Mouse (Mus musculus): ENCODE data around the gene Wnk4. TPM values are rescaled to one million over a fixed set of nuclear protein-coding genes. Genes with fewer than 3 reads are reported as not detected.

Wnk4 gene
- total RNA-seq, 2 experiments from 2014 or later = 18.5 to 19.8 TPM

GRCm38 (mm10) chr11:101269577-101270116, 9.3 kb downstream of the Wnk4 start:
- DNase-seq = no peak
- intact Hi-C loops (cut with DNase I) = no loop called here

DNA sequence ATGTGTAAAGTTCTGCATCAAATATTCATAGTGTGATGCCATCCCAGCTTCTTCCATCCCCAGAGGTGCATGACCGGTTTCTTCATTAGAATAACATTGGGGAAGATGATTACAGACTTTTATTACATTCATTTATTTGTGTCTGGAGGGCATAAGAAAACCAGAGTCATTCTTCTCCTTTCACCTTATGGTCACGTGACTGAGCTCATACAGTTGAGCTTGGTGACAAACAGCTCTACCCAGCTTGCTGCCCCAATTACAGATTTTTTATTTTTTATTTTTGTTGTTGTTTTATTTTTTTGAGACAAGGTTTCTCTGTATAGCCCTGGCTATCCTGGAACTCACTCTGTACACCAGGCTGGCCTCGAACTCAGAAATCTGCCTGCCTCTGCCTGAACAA, 12.1 kb downstream of the Wnk4 start:
- intact Hi-C loops (cut with DNase I) = no loop called here

DNA sequence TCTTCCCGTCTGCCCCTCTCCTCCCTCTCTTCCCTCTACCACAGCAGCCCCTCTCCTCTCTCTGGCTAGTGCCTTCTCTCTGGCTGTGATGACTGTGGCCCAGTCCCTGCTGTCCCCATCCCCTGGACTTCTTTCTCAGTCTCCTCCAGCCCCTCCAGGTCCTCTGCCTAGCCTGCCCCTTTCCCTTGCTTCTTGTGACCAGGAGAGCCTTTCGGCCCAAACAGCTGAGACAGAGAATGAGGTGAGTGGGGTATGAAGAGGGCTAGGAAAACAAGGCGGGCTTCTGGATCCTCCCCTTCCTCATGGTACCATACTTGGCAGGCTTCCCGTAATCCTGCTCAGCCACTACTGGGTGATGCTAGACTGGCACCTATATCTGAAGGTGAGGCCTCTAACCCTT, 14.9 kb downstream of the Wnk4 start:
- no peak for DNase-seq
- intact Hi-C loops (cut with DNase I) = no loop called here

More for the DNA sequence above, 12.1 kb downstream of the Wnk4 start:
- DNase-seq = no peak

DNA sequence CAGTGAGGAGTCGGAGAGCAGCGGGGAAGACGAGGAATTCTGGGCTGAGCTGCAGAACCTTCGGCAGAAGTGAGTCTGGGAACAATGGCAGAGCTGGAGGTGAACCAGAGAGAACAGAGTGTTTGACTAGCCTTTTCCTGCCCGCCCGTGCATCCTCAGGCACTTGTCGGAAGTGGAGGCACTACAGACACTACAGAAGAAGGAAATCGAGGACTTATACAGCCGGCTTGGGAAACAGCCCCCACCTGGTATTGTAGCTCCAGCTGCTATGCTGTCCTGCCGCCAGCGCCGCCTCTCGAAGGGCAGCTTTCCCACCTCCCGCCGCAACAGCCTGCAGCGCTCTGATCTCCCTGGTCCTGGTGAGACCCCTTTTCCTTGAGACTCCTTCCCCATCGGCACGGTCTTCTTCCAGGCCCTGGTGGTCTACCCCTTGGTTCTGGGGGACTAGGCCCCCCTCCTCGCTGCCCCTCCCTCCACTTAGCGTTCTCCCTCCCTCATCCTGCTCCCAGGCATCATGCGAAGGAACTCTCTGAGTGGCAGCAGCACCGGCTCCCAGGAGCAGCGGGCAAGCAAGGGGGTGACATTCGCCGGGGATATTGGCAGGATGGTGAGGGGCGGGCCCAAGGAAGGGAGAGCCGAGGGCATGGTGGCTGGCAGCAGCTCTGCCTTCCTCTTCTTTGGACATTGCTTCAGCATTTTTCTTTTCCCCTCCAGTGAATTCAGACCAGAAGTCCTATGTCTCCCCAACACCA, 16.1 kb downstream of the Wnk4 start:
- intact Hi-C loops (cut with DNase I) = no loop called here
- no peak for DNase-seq

DNA sequence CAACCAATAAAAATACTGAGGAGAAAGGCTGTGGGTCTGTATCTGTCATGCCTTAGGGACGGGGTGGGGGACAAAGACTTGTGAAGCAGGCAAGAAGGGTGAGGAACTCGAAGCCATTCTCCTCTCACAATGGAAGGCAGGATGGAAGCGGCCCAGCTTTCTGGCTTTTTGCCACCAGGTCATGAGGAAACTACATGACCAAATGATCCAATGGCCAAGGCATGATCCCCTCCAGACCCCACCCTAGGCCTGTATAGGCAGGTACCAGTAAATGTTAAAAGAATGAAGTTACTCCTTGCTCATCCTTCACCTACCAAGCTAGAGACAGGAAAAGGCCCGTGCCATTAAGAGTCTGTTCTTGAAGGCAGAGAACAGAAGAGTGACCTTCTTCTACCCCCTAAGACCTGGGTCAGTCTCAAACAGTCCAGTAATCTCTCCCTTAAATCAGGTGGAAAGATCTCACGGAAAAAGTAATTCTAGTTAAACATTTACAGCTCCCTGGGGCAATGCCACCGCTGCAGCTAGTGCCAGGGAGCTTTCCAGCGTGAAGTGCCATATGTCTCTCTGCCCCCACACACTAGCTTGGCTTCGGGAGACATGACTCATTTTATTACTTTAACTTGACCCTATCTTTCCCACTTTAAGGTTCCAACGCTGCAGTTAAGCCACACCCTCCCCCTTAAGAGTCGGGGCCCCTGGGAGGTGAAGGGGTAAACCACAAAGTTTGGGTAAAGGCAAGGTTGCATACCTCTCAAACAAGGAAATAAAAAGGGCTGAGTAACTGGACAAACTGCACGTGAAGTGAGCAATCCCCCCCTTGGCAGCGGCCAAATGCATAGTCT, 17.2 kb downstream of the Wnk4 start:
- intact Hi-C loops (cut with DNase I) = no loop called here
- no peak for DNase-seq

- intact Hi-C loops (cut with DNase I) = no loop called here
Observed at GRCm38 (mm10) chr11:101278223-101279192, 18.1 kb downstream of the Wnk4 start, which contains the start of the genes Cntd1 and Coa3. Cntd1 (plus strand) TSS chr11:101279012. Coa3 (minus strand) TSS chr11:101279114.

GRCm38 (mm10) chr11:101279193-101279569, 18.8 kb downstream of the Wnk4 start:
- intact Hi-C loops (cut with DNase I) = no loop called here

More at GRCm38 (mm10) chr11:101278223-101279192, 18.1 kb downstream of the Wnk4 start, which contains the start of the genes Cntd1 and Coa3:
- peak; percentile 79 to 84 for DNase-seq

DNA sequence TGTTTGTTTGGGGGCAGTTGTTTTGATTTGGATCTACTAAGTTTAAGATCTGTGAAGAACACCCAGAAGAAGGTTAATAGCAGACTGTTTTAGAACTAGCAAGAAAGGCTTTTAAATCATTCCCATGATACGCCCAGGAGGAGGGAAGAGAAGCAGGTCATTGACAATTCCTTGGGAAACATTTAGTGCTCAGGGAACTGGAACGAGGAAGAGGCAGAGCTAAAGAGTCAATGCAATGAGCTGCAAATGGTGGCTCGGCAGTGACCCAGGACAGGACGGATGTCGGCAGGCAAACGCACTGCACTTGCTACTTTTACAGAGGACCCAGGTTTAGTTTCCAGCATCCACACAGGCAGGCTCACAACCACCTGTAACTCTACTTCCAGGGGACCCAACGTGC, 20.5 kb downstream of the Wnk4 start:
- intact Hi-C loops (cut with DNase I) = no loop called here

More at GRCm38 (mm10) chr11:101279193-101279569, 18.8 kb downstream of the Wnk4 start:
- no peak for DNase-seq

DNA sequence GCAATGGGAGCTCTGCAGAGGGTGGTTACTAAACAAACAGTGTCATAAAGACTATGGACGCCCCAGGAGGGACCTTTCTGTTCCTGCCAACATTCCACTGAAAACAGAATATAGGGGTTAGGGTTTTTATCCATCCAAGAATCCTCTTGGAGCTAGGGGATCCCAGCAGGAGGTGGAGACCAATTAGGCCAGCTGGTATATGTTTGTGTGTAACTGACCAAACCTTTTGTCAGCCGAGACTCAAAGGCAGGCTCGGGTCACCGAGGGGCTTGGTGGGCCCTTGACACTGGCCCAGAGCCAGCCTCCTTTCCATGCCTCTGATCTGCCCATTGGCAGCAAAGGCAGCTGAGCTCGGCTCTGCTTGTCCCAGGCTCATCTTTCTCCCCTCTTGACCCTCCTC, 22.5 kb downstream of the Wnk4 start:
- intact Hi-C loops (cut with DNase I) = no loop called here

More for the DNA sequence above, 20.5 kb downstream of the Wnk4 start:
- DNase-seq = no peak

DNA sequence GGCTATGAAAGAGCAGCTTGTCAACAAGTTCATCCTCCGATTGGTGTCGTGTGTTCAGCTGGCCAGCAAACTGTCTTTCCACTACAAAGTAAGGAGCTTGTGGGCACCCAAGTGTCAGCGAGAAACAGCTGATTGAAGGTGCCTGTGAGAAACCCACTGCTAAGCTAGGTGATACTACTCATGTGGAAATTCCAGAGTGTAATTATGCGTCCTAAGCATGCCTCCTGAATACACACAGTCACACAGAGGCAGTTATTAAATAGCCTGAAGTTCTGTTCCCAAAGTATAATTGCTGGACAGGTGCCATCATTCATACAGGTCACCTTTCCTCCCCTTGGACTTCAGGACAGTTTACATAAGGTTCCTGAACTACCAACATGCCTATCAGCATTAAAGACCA, 23.4 kb downstream of the Wnk4 start:
- no peak for DNase-seq
- intact Hi-C loops (cut with DNase I) = no loop called here

More for the DNA sequence above, 22.5 kb downstream of the Wnk4 start:
- DNase-seq = no peak

DNA sequence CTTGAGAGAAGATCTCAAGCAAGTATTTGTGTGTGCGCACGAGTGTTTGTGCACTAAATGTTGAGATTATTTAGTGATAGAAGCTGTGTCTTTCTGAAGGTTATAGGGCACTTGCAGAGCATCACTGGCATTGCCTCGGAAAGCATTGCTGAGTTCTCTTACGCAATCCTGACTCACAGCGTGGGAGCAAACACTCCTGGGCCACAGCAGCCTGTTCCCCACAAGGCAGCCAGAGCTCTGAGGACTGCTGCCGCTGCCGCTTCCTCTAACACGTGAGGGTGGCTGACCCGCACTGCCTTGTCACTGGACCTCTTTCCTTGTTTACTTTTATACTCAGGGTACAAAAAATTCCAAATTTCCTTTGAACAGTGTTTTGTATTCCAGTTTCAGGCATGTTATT, 26.9 kb downstream of the Wnk4 start:
- peak in 1 of 2 experiments; percentile 17 for DNase-seq
- intact Hi-C loops (cut with DNase I) = no loop called here

DNA sequence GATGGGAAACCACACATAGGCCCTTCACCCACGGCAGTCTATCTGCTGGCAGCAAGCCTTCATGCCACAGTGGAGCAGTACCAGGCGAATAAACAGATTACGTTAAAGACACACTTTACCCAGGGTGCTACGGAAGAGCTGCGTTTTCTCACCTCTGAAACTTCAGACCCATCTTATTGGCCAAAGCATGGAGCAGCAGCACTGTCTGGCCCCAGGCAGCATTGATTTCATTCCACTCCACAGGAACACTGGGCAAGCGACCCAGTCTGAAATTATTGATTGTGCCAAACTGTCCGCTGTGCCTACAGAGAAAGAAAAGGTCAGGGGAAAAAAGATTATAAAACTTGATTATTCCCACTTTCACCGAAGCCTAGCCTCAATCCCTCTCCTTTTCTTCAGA, 30.9 kb downstream of the Wnk4 start:
- intact Hi-C loops (cut with DNase I) = no loop called here

GRCm38 (mm10) chr11:101295191-101295590, 34.8 kb downstream of the Wnk4 start:
- DNase-seq = no peak
- intact Hi-C loops (cut with DNase I) = no loop called here

More for the DNA sequence above, 30.9 kb downstream of the Wnk4 start:
- no peak for DNase-seq

DNA sequence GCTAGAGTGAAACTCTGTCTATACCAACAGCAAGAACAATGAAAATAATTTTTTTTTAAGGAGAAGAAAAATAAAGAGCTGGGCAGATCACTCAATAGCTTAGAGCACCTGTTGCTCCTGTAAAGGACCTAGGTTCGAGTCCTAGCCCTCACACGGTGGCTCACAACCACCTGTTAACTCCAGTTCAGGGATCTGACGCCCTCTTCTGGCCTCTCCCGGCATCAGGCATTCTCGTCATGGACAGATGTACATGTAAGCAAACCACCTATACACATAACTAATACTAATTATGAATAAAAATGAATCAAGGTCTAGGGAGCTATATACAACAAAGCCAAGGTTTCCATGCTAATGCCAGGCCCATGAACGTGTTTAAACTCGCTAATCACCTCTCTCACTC, 40.5 kb downstream of the Wnk4 start:
- DNase-seq = no peak
- intact Hi-C loops (cut with DNase I) = loop anchor here (5.0 kb wide), 1 partner anchor 204 kb away; the partner anchor contains the start of gene Psmc3ip

- no peak for DNase-seq
- intact Hi-C loops (cut with DNase I) = loop anchor here (1.0 to 5.0 kb wide), 3 partner anchors 48 to 204 kb away; partner anchors contain the start of genes Psmc3ip and Vps25
Observed at GRCm38 (mm10) chr11:101301299-101302003, 41.1 kb downstream of the Wnk4 start.

GRCm38 (mm10) chr11:101302004-101302798, 41.8 kb downstream of the Wnk4 start, which contains the start of gene Becn1:
Becn1 (minus strand) TSS chr11:101302286.
- peak; percentile 95 to 99 for DNase-seq
- intact Hi-C loops (cut with DNase I) = loop anchor here (1.0 to 5.0 kb wide), 3 partner anchors 49 to 205 kb away; partner anchors contain the start of genes Psmc3ip and Vps25

DNA sequence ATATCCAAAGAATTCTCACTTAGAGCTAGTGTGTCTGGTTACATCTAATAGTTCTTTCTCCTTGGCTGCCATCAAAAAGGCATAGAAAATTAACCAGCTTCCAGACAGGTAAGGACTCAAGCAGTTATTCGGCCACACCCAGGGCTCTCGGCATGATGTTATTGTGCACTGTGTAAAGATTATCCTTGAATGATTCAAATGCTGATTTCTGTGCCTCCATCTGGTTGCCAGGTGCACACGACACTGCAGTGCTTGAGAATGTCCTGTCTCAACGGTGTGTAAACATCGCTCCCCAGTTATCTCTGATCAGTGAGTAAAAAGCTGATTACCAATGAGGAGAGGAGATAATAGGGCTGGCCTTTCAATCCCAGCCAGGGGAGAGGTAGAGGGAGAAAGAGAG, 47.4 kb downstream of the Wnk4 start:
- intact Hi-C loops (cut with DNase I) = no loop called here
- DNase-seq = no peak

DNA sequence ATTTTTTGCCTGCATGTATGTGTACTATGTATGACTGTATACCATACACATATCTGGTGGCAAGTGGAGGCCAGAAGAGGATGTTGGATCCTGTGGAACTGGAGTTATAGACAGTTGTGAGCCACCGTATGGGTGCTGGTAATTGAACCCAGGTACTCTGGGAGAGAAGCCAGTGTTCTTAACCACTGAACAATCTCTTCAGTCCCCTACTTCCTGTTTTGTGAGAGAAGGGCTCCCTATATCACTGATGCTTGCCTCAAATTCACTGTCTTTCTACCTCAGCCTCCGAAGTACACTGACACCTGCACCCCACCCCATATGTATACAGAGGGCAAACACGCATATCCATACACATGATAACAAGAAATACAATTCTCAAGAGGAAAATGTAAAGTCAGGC, 50.7 kb downstream of the Wnk4 start:
- intact Hi-C loops (cut with DNase I) = no loop called here
- no peak for DNase-seq
